Mouse (Mus musculus) liver, embryonic 14.5 days (tissue): ENCODE measurements at regions not wholly inside any gene's neighbourhood (a gene's known extent, or its start where the extent isn't known, plus 50 kb on each side); places are given as distances from the start of the nearest gene placed in this dataset.

Experiments
- CTCF ChIP-seq: IDR thresholded peaks from 2 replicates; pipeline ENCODE4 v1.5.1; 2016; ENCODE audit warnings: antibody characterized with exemption, low read depth, control low read depth
- EP300 ChIP-seq: IDR thresholded peaks from 2 replicates; pipeline ENCODE4 v1.6.1; 2016; ENCODE audit warnings: antibody characterized with exemption, low read depth

- TF ChIP-seq EP300: no peak
- TF ChIP-seq CTCF: no peak
These were observed 1021.0 kb downstream of the Gsdmc2 start for GRCm38 (mm10) chr15:62823861-62824518.
